Mouse (Mus musculus): Measurements from ENCODE around the gene Ctnna2. TPM values are rescaled to one million over a fixed set of nuclear protein-coding genes. Genes with fewer than 3 reads are reported as not detected.

Ctnna2 gene
- total and polyA plus RNA-seq, 2 experiments = not detected

- Histone ChIP-seq H3K9ac (ENCODE audit: low read depth, low read length) (no peak overlapping the region), H3K4me1 (ENCODE audit: control insufficient read depth, insufficient read depth, low read length) (peaks cover 2% of the 10 kb centered on the region; the same call in 1 of the 2 replicates), H3K79me2 (ENCODE audit: control insufficient read depth, insufficient read depth, low read length) (no peaks in the 10 kb centered on the region), H3K4me3 (ENCODE audit: insufficient read depth, low read depth, low read length) (no peak overlapping the region), H3K36me3 (ENCODE audit: control insufficient read depth, insufficient read depth, low read length) (no peaks in the 10 kb centered on the region), H3K27ac (replicated peaks; ENCODE audit: insufficient read depth, low read depth, low read length) (no peak overlapping the region), H3K27me3 (ENCODE audit: control insufficient read depth, insufficient read depth, low read length) (no peaks in the 10 kb centered on the region)
- WGBS = 43% methylated on average over 1 of the region's 1 CpGs
- no peak for DNase-seq (ENCODE audit: extremely low read depth, low read depth, low spot score)
- TF ChIP-seq CTCF (IDR thresholded peaks at IDR 0.05; ENCODE audit: low read depth, low read length) = no peak
- TF ChIP-seq POLR2A (IDR thresholded peaks at IDR 0.05; ENCODE audit: extremely low read depth, insufficient read depth, low read length) = no peak
Observed at GRCm38 (mm10) chr6:77101047-77101446, 878.5 kb downstream of the Ctnna2 start.

DNA sequence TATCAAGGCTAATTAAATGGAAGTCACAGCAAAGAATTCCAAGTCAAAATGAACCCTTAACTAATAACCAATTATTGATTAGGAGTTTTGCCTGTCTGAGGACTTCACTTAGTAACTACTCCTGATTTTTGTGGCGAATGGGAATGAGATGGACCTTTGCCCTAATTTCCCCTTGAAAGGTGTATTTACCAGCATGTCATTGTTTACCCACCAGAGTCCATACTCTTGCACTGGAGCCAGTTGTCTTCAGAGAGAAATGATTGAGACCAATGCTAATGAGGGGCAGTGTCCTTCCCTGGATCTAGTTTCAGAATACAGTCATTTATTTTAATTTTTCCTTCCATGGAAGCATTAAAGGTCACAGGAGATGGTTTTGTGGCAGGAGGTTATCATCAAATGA lies 881.0 kb downstream of the Ctnna2 start:
- DNase-seq (ENCODE audit: extremely low read depth, low read depth, low spot score) = peak; percentile 75

DNA sequence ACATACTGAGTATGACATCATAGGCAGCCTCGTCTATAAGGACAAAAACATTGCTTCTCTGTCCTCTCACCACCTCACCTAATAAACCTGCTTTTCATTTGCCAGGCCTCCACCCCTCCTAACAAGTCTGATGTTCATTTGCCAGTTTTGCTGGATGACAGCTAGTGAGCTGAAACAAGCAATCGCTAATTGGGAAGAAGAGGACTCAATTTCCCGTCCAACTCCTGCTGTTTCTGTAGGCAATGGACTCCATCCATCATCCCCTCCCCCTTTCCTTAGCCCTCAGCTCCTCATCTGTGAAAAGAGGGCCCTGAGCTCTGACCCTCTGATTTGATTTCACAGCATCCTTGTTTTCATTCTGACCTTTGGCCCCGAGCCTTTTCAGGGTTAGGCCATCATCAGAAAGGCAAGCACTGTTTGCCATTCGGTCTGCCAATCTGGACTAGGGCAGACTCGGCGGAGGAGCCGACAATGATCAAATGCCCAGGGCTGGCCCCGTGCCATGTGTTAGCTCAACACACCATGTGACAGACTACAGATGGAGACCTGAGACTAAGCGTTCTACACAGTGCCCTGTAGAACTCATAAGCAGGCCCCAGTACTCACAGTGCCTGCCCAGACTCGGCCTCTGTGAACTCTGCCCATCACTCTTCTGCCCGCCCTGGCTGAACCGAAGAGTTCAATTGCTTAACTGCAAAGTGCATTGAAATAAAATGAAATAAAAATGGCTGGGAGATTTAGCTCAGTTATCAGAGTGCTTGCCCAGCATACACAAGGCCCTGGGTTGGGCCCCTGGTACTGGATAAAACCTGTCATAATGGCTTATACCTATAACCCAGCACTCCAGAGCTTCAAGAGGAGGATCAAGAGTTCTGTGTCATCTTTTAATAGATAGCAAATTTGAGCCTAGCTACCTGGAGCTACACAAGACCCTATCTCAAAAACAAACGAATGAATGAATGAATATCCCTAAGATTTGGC lies 903.8 kb downstream of the Ctnna2 start:
- Histone ChIP-seq H3K4me3 (ENCODE audit: insufficient read depth, low read depth, low read length) (no peak overlapping the region), H3K9ac (ENCODE audit: low read depth, low read length) (no peak overlapping the region), H3K36me3 (ENCODE audit: control insufficient read depth, insufficient read depth, low read length) (no peaks in the 10 kb centered on the region), H3K27ac (replicated peaks; ENCODE audit: insufficient read depth, low read depth, low read length) (peak overlapping the region; percentile 53; the same call in 1 of the 2 replicates), H3K4me1 (ENCODE audit: control insufficient read depth, insufficient read depth, low read length) (no peaks in the 10 kb centered on the region), H3K27me3 (ENCODE audit: control insufficient read depth, insufficient read depth, low read length) (no peaks in the 10 kb centered on the region), H3K79me2 (ENCODE audit: control insufficient read depth, insufficient read depth, low read length) (no peaks in the 10 kb centered on the region)
- WGBS = 29% methylated on average over 14 of the region's 14 CpGs
- peak; percentile 98 for DNase-seq (ENCODE audit: extremely low read depth, low read depth, low spot score)
- TF ChIP-seq POLR2A (IDR thresholded peaks at IDR 0.05; ENCODE audit: extremely low read depth, insufficient read depth, low read length) (no peak), CTCF (IDR thresholded peaks at IDR 0.05; ENCODE audit: low read depth, low read length) (no peak)

More for the DNA sequence above, 881.0 kb downstream of the Ctnna2 start:
- H3K27me3 ChIP-seq (ENCODE audit: control insufficient read depth, insufficient read depth, low read length) = no peaks in the 10 kb centered on the region
- H3K27ac ChIP-seq (replicated peaks; ENCODE audit: insufficient read depth, low read depth, low read length) = no peak overlapping the region
- TF ChIP-seq POLR2A (IDR thresholded peaks at IDR 0.05; ENCODE audit: extremely low read depth, insufficient read depth, low read length) = no peak
- TF ChIP-seq CTCF (IDR thresholded peaks at IDR 0.05; ENCODE audit: low read depth, low read length) = no peak
- H3K4me1 ChIP-seq (ENCODE audit: control insufficient read depth, insufficient read depth, low read length) = peaks cover 2% of the 10 kb centered on the region; the same call in 1 of the 2 replicates
- H3K36me3 ChIP-seq (ENCODE audit: control insufficient read depth, insufficient read depth, low read length) = no peaks in the 10 kb centered on the region
- no peaks in the 10 kb centered on the region for H3K79me2 ChIP-seq (ENCODE audit: control insufficient read depth, insufficient read depth, low read length)
- whole genome bisulfite sequencing = 24% methylated on average over 1 of the region's 1 CpGs
- no peak overlapping the region for H3K9ac ChIP-seq (ENCODE audit: low read depth, low read length)
- H3K4me3 ChIP-seq (ENCODE audit: insufficient read depth, low read depth, low read length) = no peak overlapping the region

- Histone ChIP-seq H3K4me1 (ENCODE audit: control insufficient read depth, insufficient read depth, low read length) (no peaks in the 10 kb centered on the region), H3K27ac (replicated peaks; ENCODE audit: insufficient read depth, low read depth, low read length) (no peak overlapping the region), H3K27me3 (ENCODE audit: control insufficient read depth, insufficient read depth, low read length) (no peaks in the 10 kb centered on the region), H3K79me2 (ENCODE audit: control insufficient read depth, insufficient read depth, low read length) (no peaks in the 10 kb centered on the region), H3K4me3 (ENCODE audit: insufficient read depth, low read depth, low read length) (no peak overlapping the region), H3K36me3 (ENCODE audit: control insufficient read depth, insufficient read depth, low read length) (no peaks in the 10 kb centered on the region), H3K9ac (ENCODE audit: low read depth, low read length) (no peak overlapping the region)
- WGBS = 86% methylated on average over 3 of the region's 3 CpGs
- DNase-seq (ENCODE audit: extremely low read depth, low read depth, low spot score) = no peak
- no peak for TF ChIP-seq POLR2A (IDR thresholded peaks at IDR 0.05; ENCODE audit: extremely low read depth, insufficient read depth, low read length)
- TF ChIP-seq CTCF (IDR thresholded peaks at IDR 0.05; ENCODE audit: low read depth, low read length) = no peak
Observed at GRCm38 (mm10) chr6:77069595-77069994, 909.9 kb downstream of the Ctnna2 start.

GRCm38 (mm10) chr6:77050690-77051089 lies 928.8 kb downstream of the Ctnna2 start:
- no peaks in the 10 kb centered on the region for H3K36me3 ChIP-seq (ENCODE audit: control insufficient read depth, insufficient read depth, low read length)
- H3K4me1 ChIP-seq (ENCODE audit: control insufficient read depth, insufficient read depth, low read length) = no peaks in the 10 kb centered on the region
- TF ChIP-seq POLR2A (IDR thresholded peaks at IDR 0.05; ENCODE audit: extremely low read depth, insufficient read depth, low read length) = no peak
- no peak overlapping the region for H3K27ac ChIP-seq (replicated peaks; ENCODE audit: insufficient read depth, low read depth, low read length)
- peak; percentile 31 for DNase-seq (ENCODE audit: extremely low read depth, low read depth, low spot score)
- H3K9ac ChIP-seq (ENCODE audit: low read depth, low read length) = no peak overlapping the region
- H3K27me3 ChIP-seq (ENCODE audit: control insufficient read depth, insufficient read depth, low read length) = no peaks in the 10 kb centered on the region
- WGBS = 30% methylated on average over 3 of the region's 3 CpGs
- H3K79me2 ChIP-seq (ENCODE audit: control insufficient read depth, insufficient read depth, low read length) = no peaks in the 10 kb centered on the region
- H3K4me3 ChIP-seq (ENCODE audit: insufficient read depth, low read depth, low read length) = no peak overlapping the region

DNA sequence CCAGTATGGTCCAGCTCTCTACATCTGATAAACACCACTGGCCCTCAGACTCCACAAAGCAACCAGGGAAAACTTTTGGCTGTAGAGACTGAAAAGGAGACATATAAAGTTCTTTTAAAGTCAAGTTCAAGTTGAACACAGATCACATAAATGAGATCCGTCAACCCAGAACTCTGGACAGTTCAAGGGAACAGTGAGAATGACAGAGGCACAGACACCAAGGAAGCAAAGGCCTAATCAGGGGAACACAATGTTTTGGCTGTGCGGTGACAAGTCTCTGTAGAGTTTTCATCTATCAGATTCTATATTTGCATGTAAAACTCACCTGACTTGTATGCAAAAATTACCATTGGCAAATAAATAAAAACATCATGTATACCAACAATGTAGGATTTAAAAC lies 929.3 kb downstream of the Ctnna2 start:
- H3K79me2 ChIP-seq (ENCODE audit: control insufficient read depth, insufficient read depth, low read length) = no peaks in the 10 kb centered on the region
- 87% methylated on average over 2 of the region's 2 CpGs for WGBS

More for the DNA sequence above, 929.3 kb downstream of the Ctnna2 start:
- Histone ChIP-seq H3K27ac (replicated peaks; ENCODE audit: insufficient read depth, low read depth, low read length) (no peak overlapping the region), H3K36me3 (ENCODE audit: control insufficient read depth, insufficient read depth, low read length) (no peaks in the 10 kb centered on the region), H3K4me1 (ENCODE audit: control insufficient read depth, insufficient read depth, low read length) (no peaks in the 10 kb centered on the region), H3K27me3 (ENCODE audit: control insufficient read depth, insufficient read depth, low read length) (no peaks in the 10 kb centered on the region), H3K9ac (ENCODE audit: low read depth, low read length) (no peak overlapping the region), H3K4me3 (ENCODE audit: insufficient read depth, low read depth, low read length) (no peak overlapping the region)
- DNase-seq (ENCODE audit: extremely low read depth, low read depth, low spot score) = no peak
- no peak for TF ChIP-seq CTCF (IDR thresholded peaks at IDR 0.05; ENCODE audit: low read depth, low read length)
- no peak for TF ChIP-seq POLR2A (IDR thresholded peaks at IDR 0.05; ENCODE audit: extremely low read depth, insufficient read depth, low read length)
